Mouse (Mus musculus): ENCODE data around the gene Nol8. TPM values are rescaled to one million over a fixed set of nuclear protein-coding genes. Genes with fewer than 3 reads are reported as not detected.

Gene Nol8
- polyA plus RNA-seq, 1 experiment from 2014 or later, result 9.4 TPM

GRCm38 (mm10) chr13:49706032-49706690, 53.3 kb downstream of the Nol8 start:
- 98% methylated on average over 3 of the region's 3 CpGs for WGBS

GRCm38 (mm10) chr13:49708311-49708710, 55.4 kb downstream of the Nol8 start:
- ATAC-seq (ENCODE audit: low FRiP score, low TSS enrichment) (no peak), DNase-seq (ENCODE audit: low spot score) (no peak)
- Histone ChIP-seq H3K9ac (ENCODE audit: low read length) (no peak overlapping the region), H3K36me3 (ENCODE audit: control insufficient read depth, insufficient read depth, low read length) (peaks cover 25% of the 10 kb centered on the region), H3K9me3 (ENCODE audit: control insufficient read depth, low read length) (no peaks in the 10 kb centered on the region), H3K4me1 (replicated peaks; ENCODE audit: control insufficient read depth, insufficient read depth) (no peaks in the 10 kb centered on the region), H3K4me2 (replicated peaks; ENCODE audit: low read depth) (no peak overlapping the region), H3K4me3 (ENCODE audit: low read depth, low read length) (no peak overlapping the region), H3K27me3 (ENCODE audit: control insufficient read depth, insufficient read depth, low read length) (no peaks in the 10 kb centered on the region), H3K27ac (replicated peaks) (no peak overlapping the region)
- no peak for TF ChIP-seq EP300 (optimal IDR thresholded peaks at IDR 0.05)
- WGBS, result 94% methylated on average over 8 of the region's 8 CpGs

More at GRCm38 (mm10) chr13:49706032-49706690, 53.3 kb downstream of the Nol8 start:
- no peaks in the 10 kb centered on the region for H3K9me3 ChIP-seq (ENCODE audit: control insufficient read depth, low read length)
- no peaks in the 10 kb centered on the region for H3K27me3 ChIP-seq (ENCODE audit: control insufficient read depth, insufficient read depth, low read length)
- no peaks in the 10 kb centered on the region for H3K4me1 ChIP-seq (replicated peaks; ENCODE audit: control insufficient read depth, insufficient read depth)
- H3K4me2 ChIP-seq (replicated peaks; ENCODE audit: low read depth), result no peak overlapping the region
- no peak for ATAC-seq (ENCODE audit: low FRiP score, low TSS enrichment)
- TF ChIP-seq CTCF (IDR thresholded peaks at IDR 0.05; ENCODE audit: low read depth) (no peak), EP300 (optimal IDR thresholded peaks at IDR 0.05) (no peak)
- no peak for DNase-seq (ENCODE audit: low spot score)
- no peak overlapping the region for H3K4me3 ChIP-seq (ENCODE audit: low read depth, low read length)
- H3K27ac ChIP-seq (replicated peaks), result no peak overlapping the region
- H3K9ac ChIP-seq (ENCODE audit: low read length), result no peak overlapping the region
- H3K36me3 ChIP-seq (ENCODE audit: control insufficient read depth, insufficient read depth, low read length), result peaks cover 21% of the 10 kb centered on the region

- no peaks in the 10 kb centered on the region for H3K27me3 ChIP-seq (ENCODE audit: control insufficient read depth, insufficient read depth, low read length)
- H3K9me3 ChIP-seq (ENCODE audit: control insufficient read depth, low read length), result no peaks in the 10 kb centered on the region
- H3K36me3 ChIP-seq (ENCODE audit: control insufficient read depth, insufficient read depth, low read length), result peaks cover 28% of the 10 kb centered on the region
- no peak for TF ChIP-seq CTCF (IDR thresholded peaks at IDR 0.05; ENCODE audit: low read depth)
- no peak for TF ChIP-seq EP300 (optimal IDR thresholded peaks at IDR 0.05)
- no peak overlapping the region for H3K9ac ChIP-seq (ENCODE audit: low read length)
- no peaks in the 10 kb centered on the region for H3K4me1 ChIP-seq (replicated peaks; ENCODE audit: control insufficient read depth, insufficient read depth)
- no peak for ATAC-seq (ENCODE audit: low FRiP score, low TSS enrichment)
- WGBS, result 86% methylated on average over 12 of the region's 12 CpGs
- no peak for DNase-seq (ENCODE audit: low spot score)
- H3K27ac ChIP-seq (replicated peaks), result no peak overlapping the region
- H3K4me2 ChIP-seq (replicated peaks; ENCODE audit: low read depth), result no peak overlapping the region
- no peak overlapping the region for H3K4me3 ChIP-seq (ENCODE audit: low read depth, low read length)
Measured at GRCm38 (mm10) chr13:49712047-49712721, 59.3 kb downstream of the Nol8 start.

- H3K4me2 ChIP-seq (replicated peaks; ENCODE audit: low read depth), result no peak overlapping the region
- 88% methylated on average over 3 of the region's 3 CpGs for WGBS
Measured at GRCm38 (mm10) chr13:49719310-49719709, 66.4 kb downstream of the Nol8 start.

More at GRCm38 (mm10) chr13:49719310-49719709, 66.4 kb downstream of the Nol8 start:
- no peak for TF ChIP-seq CTCF (IDR thresholded peaks at IDR 0.05; ENCODE audit: low read depth)
- TF ChIP-seq EP300 (optimal IDR thresholded peaks at IDR 0.05), result no peak
- H3K9me3 ChIP-seq (ENCODE audit: control insufficient read depth, low read length), result no peaks in the 10 kb centered on the region
- H3K36me3 ChIP-seq (ENCODE audit: control insufficient read depth, insufficient read depth, low read length), result peaks cover 49% of the 10 kb centered on the region
- no peak for ATAC-seq (ENCODE audit: low FRiP score, low TSS enrichment)
- no peak for DNase-seq (ENCODE audit: low spot score)
- H3K9ac ChIP-seq (ENCODE audit: low read length), result no peak overlapping the region
- no peaks in the 10 kb centered on the region for H3K4me1 ChIP-seq (replicated peaks; ENCODE audit: control insufficient read depth, insufficient read depth)
- H3K27ac ChIP-seq (replicated peaks), result no peak overlapping the region
- no peaks in the 10 kb centered on the region for H3K27me3 ChIP-seq (ENCODE audit: control insufficient read depth, insufficient read depth, low read length)
- H3K4me3 ChIP-seq (ENCODE audit: low read depth, low read length), result no peak overlapping the region

Other genes with a start within 250 kb of the Nol8 start
- 22.1 and 23.4 TPM in 2 replicates for gene Ippk, start 231.8 kb upstream of the Nol8 start, polyA plus RNA-seq (2015; fragmentation: Nextera tagmentation; extraction: Ambion mirVana)
- 0.35 and 0.45 TPM in 2 replicates for gene Tes3-ps, start 159.8 kb upstream of the Nol8 start, polyA plus RNA-seq (2015; fragmentation: Nextera tagmentation; extraction: Ambion mirVana)
- gene Ecm2, start 148.3 kb upstream of the Nol8 start, polyA plus RNA-seq (2015; fragmentation: Nextera tagmentation; extraction: Ambion mirVana), result 2.0 and 2.2 TPM in 2 replicates
- 106 and 127 TPM in 2 replicates for gene Aspn, start 108.6 kb upstream of the Nol8 start, polyA plus RNA-seq (2015; fragmentation: Nextera tagmentation; extraction: Ambion mirVana)
- gene Omd, start 70.6 kb upstream of the Nol8 start, polyA plus RNA-seq (2015; fragmentation: Nextera tagmentation; extraction: Ambion mirVana), result 0.30 and 0.36 TPM in 2 replicates
- 138 and 151 TPM in 2 replicates for gene Ogn, start 45.0 kb upstream of the Nol8 start, polyA plus RNA-seq (2015; fragmentation: Nextera tagmentation; extraction: Ambion mirVana)
- 11.5 and 12.6 TPM in 2 replicates for gene Cenpp, start 293 bp upstream of the Nol8 start, polyA plus RNA-seq (2015; fragmentation: Nextera tagmentation; extraction: Ambion mirVana)
- gene Iars, start 29.0 kb downstream of the Nol8 start, polyA plus RNA-seq (2015; fragmentation: Nextera tagmentation; extraction: Ambion mirVana), result 24.0 and 24.4 TPM in 2 replicates
- not detected in 2 replicates for gene Gm30302, start 145.9 kb downstream of the Nol8 start, polyA plus RNA-seq (2015; fragmentation: Nextera tagmentation; extraction: Ambion mirVana)